Mouse (Mus musculus): ENCODE measurements around the gene Ubac1.
A peak's percentile ranks its signal among the peaks of the same experiment; 100 is the strongest.

The Ubac1 gene

DNA sequence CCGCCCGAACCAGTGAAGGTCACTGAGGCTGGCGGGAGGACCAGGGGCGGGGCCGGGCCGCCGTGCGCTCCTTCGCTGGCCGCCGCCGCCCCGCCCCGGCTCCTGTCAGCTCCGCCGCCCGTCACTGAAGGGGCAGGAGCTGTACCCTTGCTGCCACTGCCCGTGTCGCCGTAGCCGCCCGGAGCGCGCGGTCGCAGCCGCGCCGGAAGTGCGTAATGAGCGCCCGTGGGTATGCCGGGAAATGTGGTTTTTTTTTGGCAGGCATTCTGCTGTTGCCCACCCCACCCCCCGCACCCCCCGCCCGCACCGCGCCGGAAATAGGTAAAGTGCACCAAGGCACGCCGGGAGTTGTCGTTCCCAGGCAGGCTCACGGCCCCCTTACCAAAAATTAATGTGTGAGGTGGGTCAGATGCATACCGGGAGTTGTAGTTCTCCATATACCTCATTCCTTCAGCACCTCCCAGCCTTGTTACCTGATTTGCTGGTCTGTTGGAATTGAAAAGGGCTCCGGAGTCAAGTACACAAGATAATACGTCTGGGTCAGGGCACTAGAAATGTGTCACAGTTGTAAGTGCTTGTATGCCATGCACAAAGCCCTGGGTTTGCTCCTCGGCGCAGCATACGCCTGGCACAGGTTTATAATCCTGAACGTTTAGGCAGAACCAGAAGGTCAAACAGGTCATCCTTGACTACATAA is at the start of gene Ubac1:
Ubac1 (minus strand) TSS at position 187 of the 697 bp plus-strand sequence.
- peak; percentile 84 to 88 for DNase-seq

GRCm38 (mm10) chr2:26068592-26068991 is 47.0 kb upstream of the Ubac1 start:
- DNase-seq, result no peak

- DNase-seq, result no peak
These were observed 46.6 kb upstream of the Ubac1 start for GRCm38 (mm10) chr2:26068175-26068574.

- DNase-seq, result no peak
These were observed 45.0 kb upstream of the Ubac1 start for GRCm38 (mm10) chr2:26066527-26066926.

DNA sequence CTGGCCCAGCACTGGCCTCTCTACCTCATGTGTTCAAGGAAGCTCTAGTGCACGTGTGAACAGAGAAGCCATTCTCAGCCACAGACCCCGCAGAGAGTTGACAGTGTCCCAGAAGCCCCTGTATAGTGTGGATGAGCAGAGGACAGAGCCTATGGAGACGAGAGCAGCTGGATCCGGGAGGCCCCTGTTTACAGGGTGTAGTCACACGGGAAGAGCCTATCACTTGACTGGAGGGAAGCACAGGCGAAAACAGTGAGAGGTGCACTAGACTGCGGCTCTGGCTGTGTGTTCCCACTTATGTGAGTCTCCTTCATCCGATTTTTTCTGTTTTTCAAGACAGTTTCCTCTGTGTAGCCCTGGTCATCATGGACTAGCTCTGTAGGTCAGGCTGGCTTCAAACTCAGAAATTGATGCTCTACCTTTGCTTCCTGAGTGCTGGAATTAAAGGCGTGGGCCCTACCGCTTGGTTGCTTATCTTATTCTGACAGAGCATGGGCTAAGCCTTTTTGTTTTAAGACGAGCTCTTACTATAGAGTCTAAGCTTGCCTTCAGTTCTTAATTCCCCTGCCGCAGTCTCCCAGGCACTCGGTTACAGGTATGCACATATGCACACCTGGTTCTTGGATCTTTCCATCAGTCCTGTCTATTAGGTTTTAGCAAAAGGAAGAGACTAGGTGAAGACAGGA is 41.3 kb upstream of the Ubac1 start:
- no peak for DNase-seq

- DNase-seq, result no peak
These were observed 40.7 kb upstream of the Ubac1 start for GRCm38 (mm10) chr2:26062241-26062640.

GRCm38 (mm10) chr2:26061018-26061666 is 39.6 kb upstream of the Ubac1 start:
- DNase-seq, result no peak

DNA sequence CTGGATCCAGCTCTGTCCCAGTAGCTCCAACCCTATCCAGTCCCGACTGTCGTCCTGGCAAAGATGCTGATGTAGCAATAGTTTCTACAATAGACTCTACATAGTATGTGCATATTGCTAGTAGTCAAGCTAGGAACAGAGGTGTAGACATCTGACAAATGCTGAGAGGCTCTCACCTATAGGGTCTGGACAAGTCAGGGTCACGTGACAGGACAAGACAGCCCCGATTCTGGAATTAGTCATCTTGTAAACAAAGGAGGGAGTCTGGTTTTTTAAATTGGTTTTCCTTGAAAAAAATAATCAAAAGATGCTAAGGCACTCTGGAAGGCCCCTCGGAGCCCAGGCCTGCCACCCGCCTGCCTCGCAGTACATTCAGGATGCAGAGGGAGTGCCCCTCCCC is 35.5 kb upstream of the Ubac1 start:
- no peak for DNase-seq

DNA sequence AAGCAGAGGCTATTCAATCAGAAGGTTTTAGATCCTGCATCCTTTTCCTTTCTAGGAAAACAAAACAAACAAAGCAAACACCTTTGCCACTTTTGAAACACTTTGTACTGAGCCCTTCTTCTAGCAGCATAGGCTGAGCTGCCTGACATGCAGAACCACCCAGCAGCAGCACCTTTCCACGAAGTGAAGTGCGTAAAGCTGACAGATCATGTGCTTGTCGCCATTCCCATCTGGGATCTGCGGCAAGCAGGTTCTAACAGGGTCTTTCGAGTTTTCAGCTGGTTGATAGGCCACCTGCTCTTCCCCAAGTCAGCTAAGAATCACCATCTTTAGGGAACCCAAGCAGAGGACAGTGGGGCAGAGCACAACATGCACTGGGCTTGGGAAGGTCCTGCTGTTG is 34.7 kb upstream of the Ubac1 start:
- no peak for DNase-seq

GRCm38 (mm10) chr2:26055747-26056102 is 34.2 kb upstream of the Ubac1 start:
- no peak for DNase-seq

- DNase-seq, result peak; percentile 14 to 15
These were observed 33.6 kb upstream of the Ubac1 start for GRCm38 (mm10) chr2:26055046-26055746.

GRCm38 (mm10) chr2:26052806-26053205 is 31.3 kb upstream of the Ubac1 start:
- DNase-seq, result no peak

GRCm38 (mm10) chr2:26048816-26049215 is 27.3 kb upstream of the Ubac1 start:
- DNase-seq, result no peak

- no peak for DNase-seq
These were observed 22.7 kb upstream of the Ubac1 start for GRCm38 (mm10) chr2:26044216-26044615.

GRCm38 (mm10) chr2:26042603-26043002 is 21.1 kb upstream of the Ubac1 start:
- DNase-seq, result no peak

- no peak for DNase-seq
These were observed 19.7 kb upstream of the Ubac1 start for GRCm38 (mm10) chr2:26041163-26041810.

DNA sequence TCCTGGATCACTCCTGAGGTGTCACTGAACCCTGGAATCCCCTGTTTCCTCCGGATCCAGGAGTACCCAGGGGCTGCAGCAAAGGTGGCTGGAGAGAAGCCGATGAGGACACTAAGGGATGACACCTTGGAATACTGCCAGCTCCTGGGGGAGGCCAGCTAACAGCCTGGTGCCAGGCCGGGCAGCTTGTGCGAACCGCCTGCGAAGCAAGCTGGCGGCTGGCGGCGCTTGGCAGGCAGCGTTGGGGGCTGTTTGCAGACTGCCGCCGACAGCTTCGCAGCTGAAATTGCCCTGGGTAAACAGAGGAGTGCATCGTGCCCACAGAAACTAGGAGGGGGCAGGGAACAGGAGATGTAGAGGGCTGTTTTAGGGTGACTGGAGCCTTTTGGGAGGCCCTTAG is 18.4 kb upstream of the Ubac1 start:
- DNase-seq, result no peak

- no peak for DNase-seq
These were observed 15.8 kb upstream of the Ubac1 start for GRCm38 (mm10) chr2:26037386-26037785.

GRCm38 (mm10) chr2:26034344-26035050 is 12.9 kb upstream of the Ubac1 start:
- DNase-seq, result no peak

DNA sequence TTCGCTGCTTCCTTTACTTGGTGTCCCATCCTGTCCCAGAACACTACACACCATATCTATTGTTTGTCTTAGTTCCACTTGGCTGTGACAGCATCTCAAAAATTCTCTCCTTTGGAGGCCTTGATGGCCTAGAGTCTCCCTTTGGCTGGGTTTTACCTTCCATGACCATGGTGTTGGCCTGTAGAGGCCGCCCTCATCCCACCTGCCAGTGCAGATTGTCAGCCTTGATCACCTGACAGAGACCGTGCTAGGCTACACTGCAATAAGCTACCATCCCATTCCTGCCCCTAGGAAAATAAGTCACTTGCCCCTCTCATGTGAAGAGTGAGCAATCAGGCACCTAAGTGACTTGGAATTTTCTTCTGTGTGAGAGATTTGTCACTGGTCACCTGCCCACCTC is 8.7 kb upstream of the Ubac1 start:
- no peak for DNase-seq

- DNase-seq, result peak in 1 of 2 experiments; percentile 10
These were observed 2.9 kb upstream of the Ubac1 start for GRCm38 (mm10) chr2:26024138-26025075.
